Mouse (Mus musculus) small intestine, adult 2 months (tissue): ENCODE measurements around the gene Olfr965.

Experiments
- CTCF ChIP-seq: fragments of 200-500 bp; IDR thresholded peaks from 2 replicates; pipeline ENCODE4 v1.5.1; 2012; ENCODE audit warnings: low read depth, mild to moderate bottlenecking, control low read depth, inconsistent platforms, low read length, moderate library complexity, mixed read lengths; ENCODE audit not compliant: insufficient replicate concordance, insufficient read length; ENCODE audit errors: extremely low read depth
- POLR2A ChIP-seq: fragments of 200-500 bp; IDR thresholded peaks from 2 replicates; pipeline ENCODE4 v1.6.1; 2012; ENCODE audit warnings: low read depth, mild to moderate bottlenecking, control low read depth, inconsistent platforms, low read length, moderate library complexity

GRCm38 (mm10) chr9:39678557-39678956, 32.6 kb upstream of the Olfr965 start:
- TF ChIP-seq POLR2A (no peak), CTCF (no peak)
